Mouse (Mus musculus) erythroblast, embryonic 14.5 days (primary cell): ENCODE measurements around the gene Klk1.

Experiments
- GATA1 ChIP-seq: IDR thresholded peaks from 2 replicates; pipeline ENCODE4 v1.6.1; 2012; ENCODE audit warnings: low read length, inconsistent platforms, mixed read lengths
- TAL1 ChIP-seq: IDR thresholded peaks from 3 replicates; pipeline ENCODE4 v1.6.1; 2012; ENCODE audit warnings: low read length, inconsistent platforms, mixed read lengths

- TF ChIP-seq TAL1 = no peak
- TF ChIP-seq GATA1 = no peak
Observed at GRCm38 (mm10) chr7:44273446-44273845, 48.3 kb downstream of the Klk1 start.
